Mouse (Mus musculus): ENCODE results near the gene Cir1.

GRCm38 (mm10) chr2:73351927-73352374 is 39.5 kb upstream of the Cir1 start:
- TF ChIP-seq CTCF (IDR thresholded peaks at IDR 0.05; ENCODE audit: low read depth) (no peak), EP300 (IDR thresholded peaks at IDR 0.05; ENCODE audit: low read depth) (no peak)
